Mouse (Mus musculus) heart, adult 2 months (tissue): ENCODE measurements around the gene Anxa3.

ENCODE experiments used
- CTCF ChIP-seq: fragments of 200-600 bp; IDR thresholded peaks from 2 replicates; pipeline ENCODE4 v1.8.1; 2022; ENCODE audit warnings: antibody characterized with exemption, mild to moderate bottlenecking, moderate library complexity
- EP300 ChIP-seq: fragments of 200-500 bp; IDR thresholded peaks from 2 replicates; pipeline ENCODE4 v1.6.1; 2011; ENCODE audit warnings: low read depth, low read length, control low read depth; ENCODE audit not compliant: insufficient read depth
- POLR2A ChIP-seq: fragments of 200-500 bp; IDR thresholded peaks from 2 replicates; pipeline ENCODE4 v1.6.1; 2011; ENCODE audit warnings: mild to moderate bottlenecking, low read depth, low read length, control low read depth; ENCODE audit not compliant: insufficient read depth

GRCm38 (mm10) chr5:96888396-96888795, 95.3 kb downstream of the Anxa3 start:
- TF ChIP-seq CTCF (no peak), POLR2A (no peak), EP300 (no peak)
